21 mouse cellular contexts compared by ENCODE assay signal in the genomic region with DNA sequence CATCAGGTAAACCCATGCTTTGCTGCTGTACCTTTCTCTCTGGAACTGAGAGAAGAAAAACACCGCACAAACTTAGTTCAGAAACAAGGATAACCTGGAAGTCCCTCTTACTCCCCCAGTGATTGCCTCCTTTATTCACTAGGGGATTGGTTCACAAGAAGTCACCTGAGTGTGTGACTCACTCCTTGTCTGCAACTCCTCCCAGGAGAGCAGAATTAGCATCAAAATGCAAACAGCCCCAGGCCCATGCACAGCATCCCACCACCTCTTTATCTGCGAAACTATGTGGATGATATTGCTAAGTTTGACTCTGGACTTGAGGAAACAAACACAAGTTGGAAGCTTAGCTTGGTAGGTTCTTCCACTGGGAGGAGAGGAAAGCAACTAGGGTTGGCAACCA. TPM values are rescaled to one million over a fixed set of nuclear protein-coding genes. Genes with fewer than 3 reads are reported as not detected.
"Had no signal": no experiment of that assay in that cellular context is flagged by ENCODE, and none has a peak within 500 bp of the region (broad histone marks: within the 10 kb centered on the region; RNA-seq: fewer than 3 reads in every experiment).

No protein-coding gene starts in this region.

- DNase-seq: layer of hippocampus, adult 9-11 months; liver, embryonic 13.5 days; lung, adult 2 months; lung, postnatal 14 days; right cerebral cortex, adult 18-20 months; right cerebral cortex, postnatal 14 days; spleen, adult 18-20 months; thymus, postnatal 25 days had no signal

- ATAC-seq: midbrain, embryonic 15.5 days had no signal

RNA-seq across cellular contexts. Expression of gene Slc47a2, which starts 45.3 kb away (rescaled TPM):
- total RNA-seq: layer of hippocampus, adult 2 months; layer of hippocampus, postnatal 25 days; left cerebral cortex, postnatal 36 days; liver, adult 2 months; megakaryocyte, adult 5-6 weeks had no signal
- polyA plus RNA-seq: large intestine, adult 2 months; limb, embryonic 11.5 days; liver, adult 2 months; macrophage; midbrain, embryonic 12.5 days; midbrain, embryonic 15.5 days; neural tube, embryonic 12.5 days; neural tube, embryonic 15.5 days; stomach, embryonic 15.5 days had no signal
